Mouse (Mus musculus) liver, embryonic 14.5 days (tissue): Measurements from ENCODE around the gene Slc35b2. TPM values are rescaled to one million over a fixed set of nuclear protein-coding genes. Genes with fewer than 3 reads are reported as not detected.
A peak's percentile ranks its signal among the peaks of the same experiment; 100 is the strongest.

Source experiments
- ATAC-seq: fragments of 200-750 bp; cut with Nextera tagmentation; 2 replicates; pipeline ENCODE4 v1.8.0; 2017; ENCODE audit warnings: moderate number of reproducible peaks, mild to moderate bottlenecking, moderate library complexity; ENCODE audit not compliant: insufficient read depth
- DNase-seq, 3 experiments: peaks; one replicate each; pipeline ENCODE4 v3.0.0-alpha.2; 2012 to 2013; ENCODE audit warnings: low read depth in 3 of 3, low spot score in 3 of 3
- H3K27ac ChIP-seq: fragments of 300-500 bp; sonication (generic); 2 replicates; pipeline ENCODE4 v1.5.1; 2014; ENCODE audit warnings: moderate library complexity, mild to moderate bottlenecking, control low read depth, inconsistent platforms
- H3K27me3 ChIP-seq: fragments of 300-500 bp; sonication (generic); 2 replicates; pipeline ENCODE4 v1.6.1; 2014; ENCODE audit warnings: mild to moderate bottlenecking, low read length, moderate library complexity; ENCODE audit not compliant: control insufficient read depth, insufficient read depth
- H3K36me3 ChIP-seq: fragments of 300-500 bp; sonication (generic); replicated peaks from 2 replicates; pipeline ENCODE4 v1.6.1; 2014; ENCODE audit warnings: low read depth; ENCODE audit not compliant: control insufficient read depth, insufficient read depth
- H3K4me1 ChIP-seq, 2 experiments: fragments of 200-500 bp in 1 of 2; fragments of 300-500 bp in 1 of 2; sonication (generic) in 1 of 2; replicated peaks; 2 replicates each; pipeline ENCODE4 v1.6.1; 2012 to 2014; ENCODE audit warnings: antibody characterized with exemption in 1 of 2, inconsistent platforms in 1 of 2, low read length in 1 of 2; ENCODE audit not compliant: control insufficient read depth in 2 of 2, insufficient read depth in 2 of 2
- H3K4me2 ChIP-seq: fragments of 300-500 bp; sonication (generic); 2 replicates; pipeline ENCODE4 v1.6.1; 2014; ENCODE audit warnings: low read depth, mild to moderate bottlenecking, control low read depth, moderate library complexity
- H3K4me3 ChIP-seq, 2 experiments: fragments of 200-500 bp in 1 of 2; fragments of 300-500 bp in 1 of 2; sonication (generic) in 1 of 2; 2 replicates each; pipeline ENCODE4 v1.5.1; 2012 to 2014; ENCODE audit warnings: low read depth in 2 of 2, low read length in 2 of 2, mild to moderate bottlenecking in 2 of 2, control low read depth in 1 of 2, inconsistent platforms in 1 of 2, moderate library complexity in 1 of 2; ENCODE audit not compliant: insufficient read depth in 1 of 2
- H3K9ac ChIP-seq: fragments of 300-500 bp; sonication (generic); replicated peaks from 2 replicates; pipeline ENCODE4 v1.6.1; 2014; ENCODE audit warnings: mild to moderate bottlenecking, control low read depth, moderate library complexity
- H3K9me3 ChIP-seq: fragments of 300-500 bp; sonication (generic); 2 replicates; pipeline ENCODE4 v1.6.1; 2016; ENCODE audit warnings: low read length, mixed read lengths; ENCODE audit not compliant: control insufficient read depth
- CTCF ChIP-seq: IDR thresholded peaks from 2 replicates; pipeline ENCODE4 v1.5.1; 2016; ENCODE audit warnings: antibody characterized with exemption, low read depth, control low read depth
- EP300 ChIP-seq: IDR thresholded peaks from 2 replicates; pipeline ENCODE4 v1.6.1; 2016; ENCODE audit warnings: antibody characterized with exemption, low read depth
- WGBS: fragments of 180-500 bp; shearing (Covaris S2); extraction: QIAGEN DNeasy Blood & Tissue Kit; methylation state at CpG from one replicate; pipeline ENCODE4 v1.1.7; 2014; ENCODE audit not compliant: insufficient replicate concordance; 5-methylcytosine and 5-hydroxymethylcytosine counted together
- polyA plus RNA-seq, 2 experiments: library from polyadenylated mRNA; depleted of rRNA in 1 of 2; stranded (reverse) in 1 of 2; unstranded in 1 of 2; fragments of >200 nt; fragmentation: Nextera tagmentation in 1 of 2; extraction: Ambion mirVana in 1 of 2; gene quantifications; 2 replicates each; pipeline versions ENCODE4 v1.2.1 to v1.2.3; 2012 to 2014

The Slc35b2 gene
- polyA plus RNA-seq, 2 experiments = 27.6 to 44.8 TPM

GRCm38 (mm10) chr17:45548541-45549512 lies 14.8 kb upstream of the Slc35b2 start:
- H3K4me1 ChIP-seq = 0 out of 4 replicates have a peak, but pooled peaks cover 0 to 2% of the 10 kb centered on the region in 2 experiments
- H3K4me3 ChIP-seq = peak overlapping the region; percentile 2 to 33; a peak in 2 of 4 replicates
- ATAC-seq = no peak
- no peak overlapping the region for H3K27ac ChIP-seq
- TF ChIP-seq CTCF = peak; percentile 23; the same call in 1 of the 2 replicates
- TF ChIP-seq EP300 = no peak
- H3K4me2 ChIP-seq = peak overlapping the region; percentile 57
- peaks cover 79% of the 10 kb centered on the region for H3K27me3 ChIP-seq
- H3K36me3 ChIP-seq = no peaks in the 10 kb centered on the region
- H3K9ac ChIP-seq = no peak overlapping the region
- no peaks in the 10 kb centered on the region for H3K9me3 ChIP-seq
- no peak for DNase-seq
- 4% methylated on average over 62 of the region's 68 CpGs for WGBS

- Histone ChIP-seq H3K9me3 (no peaks in the 10 kb centered on the region), H3K27me3 (peaks cover 70% of the 10 kb centered on the region), H3K36me3 (no peaks in the 10 kb centered on the region), H3K27ac (no peak within 1 kb of the TSS), H3K4me2 (peak within 1 kb of the TSS; percentile 57), H3K9ac (no peak within 1 kb of the TSS), H3K4me1 (0 out of 4 replicates have a peak, but pooled peaks cover 0 to 2% of the 10 kb centered on the region in 2 experiments), H3K4me3 (peak within 1 kb of the TSS; percentile 2 to 33; a peak in 2 of 4 replicates)
- TF ChIP-seq CTCF (no peak), EP300 (no peak)
- ATAC-seq = no peak
- WGBS = 6% methylated on average over 12 of the region's 29 CpGs
- DNase-seq = no peak
Measured at GRCm38 (mm10) chr17:45549617-45550181, 14.0 kb upstream of the Slc35b2 start, which contains the start of gene Tmem151b. TSS of gene Tmem151b (minus strand) at chr17:45549677.

- WGBS = 33% methylated on average over 5 of the region's 5 CpGs
- no peak overlapping the region for H3K4me3 ChIP-seq
- peaks cover 64% of the 10 kb centered on the region for H3K27me3 ChIP-seq
Measured at GRCm38 (mm10) chr17:45550253-45550652, 13.4 kb upstream of the Slc35b2 start.

GRCm38 (mm10) chr17:45551249-45551796 lies 12.4 kb upstream of the Slc35b2 start:
- H3K4me1 ChIP-seq = peaks cover 0 to 7% of the 10 kb centered on the region in 2 experiments; a peak in 2 of 4 replicates
- no peaks in the 10 kb centered on the region for H3K9me3 ChIP-seq
- H3K36me3 ChIP-seq = no peaks in the 10 kb centered on the region
- H3K27ac ChIP-seq = no peak overlapping the region
- H3K4me2 ChIP-seq = no peak overlapping the region
- no peak for TF ChIP-seq EP300
- TF ChIP-seq CTCF = no peak
- 47% methylated on average over 7 of the region's 7 CpGs for WGBS
- ATAC-seq (no peak), DNase-seq (no peak)
- no peak overlapping the region for H3K4me3 ChIP-seq
- no peak overlapping the region for H3K9ac ChIP-seq
- peaks cover 60% of the 10 kb centered on the region for H3K27me3 ChIP-seq

More at GRCm38 (mm10) chr17:45550253-45550652, 13.4 kb upstream of the Slc35b2 start:
- peaks cover 0 to 6% of the 10 kb centered on the region in 2 experiments; a peak in 1 of 4 replicates for H3K4me1 ChIP-seq
- no peak for DNase-seq
- H3K4me2 ChIP-seq = no peak overlapping the region
- no peaks in the 10 kb centered on the region for H3K9me3 ChIP-seq
- no peak overlapping the region for H3K9ac ChIP-seq
- no peak for TF ChIP-seq EP300
- no peak for TF ChIP-seq CTCF
- no peak overlapping the region for H3K27ac ChIP-seq
- no peak for ATAC-seq
- no peaks in the 10 kb centered on the region for H3K36me3 ChIP-seq
